Mouse (Mus musculus) kidney, adult 2 months (tissue): ENCODE measurements around the gene Doc2a.

Source experiments
- CTCF ChIP-seq: fragments of 200-500 bp; conservative IDR thresholded peaks from 2 replicates; pipeline ENCODE4 v1.5.1; 2011; ENCODE audit warnings: low read depth, mild to moderate bottlenecking, control low read depth, low read length, moderate library complexity, mixed read lengths; ENCODE audit not compliant: insufficient read depth, insufficient read length
- POLR2A ChIP-seq: fragments of 200-500 bp; IDR thresholded peaks from one replicate; pipeline ENCODE4 v1.6.1; 2011; ENCODE audit warnings: low read depth, low read length, control low read depth

DNA sequence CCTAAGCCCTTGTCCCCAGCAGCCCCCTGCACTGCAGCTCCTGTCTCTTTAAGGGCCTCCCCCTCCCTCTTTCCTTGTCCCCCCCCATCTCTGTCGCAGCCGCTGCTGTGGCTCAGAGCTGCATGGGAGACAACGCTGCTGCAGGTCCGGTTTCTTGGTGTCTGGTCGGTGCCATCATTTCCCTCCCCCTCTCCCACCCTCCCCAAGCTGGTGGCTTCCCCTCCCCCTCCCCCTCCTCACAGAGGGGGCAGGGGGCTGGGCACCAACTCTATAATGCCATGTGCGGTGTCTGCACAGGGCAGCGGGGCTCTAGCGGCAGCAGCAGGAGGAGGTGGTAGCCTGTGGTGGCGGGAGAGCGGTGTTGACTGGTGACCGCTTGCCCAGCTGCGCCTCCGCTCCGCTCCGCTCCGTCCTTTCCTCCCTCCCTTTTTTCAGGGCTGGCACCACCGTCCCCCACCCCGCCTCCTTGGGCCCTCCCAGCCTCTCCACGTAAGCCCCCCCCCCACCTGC lies 24.0 kb upstream of the Doc2a start:
- TF ChIP-seq CTCF (no peak), POLR2A (no peak)
